8 mouse cellular contexts compared by ENCODE assay signal in the genomic region with DNA sequence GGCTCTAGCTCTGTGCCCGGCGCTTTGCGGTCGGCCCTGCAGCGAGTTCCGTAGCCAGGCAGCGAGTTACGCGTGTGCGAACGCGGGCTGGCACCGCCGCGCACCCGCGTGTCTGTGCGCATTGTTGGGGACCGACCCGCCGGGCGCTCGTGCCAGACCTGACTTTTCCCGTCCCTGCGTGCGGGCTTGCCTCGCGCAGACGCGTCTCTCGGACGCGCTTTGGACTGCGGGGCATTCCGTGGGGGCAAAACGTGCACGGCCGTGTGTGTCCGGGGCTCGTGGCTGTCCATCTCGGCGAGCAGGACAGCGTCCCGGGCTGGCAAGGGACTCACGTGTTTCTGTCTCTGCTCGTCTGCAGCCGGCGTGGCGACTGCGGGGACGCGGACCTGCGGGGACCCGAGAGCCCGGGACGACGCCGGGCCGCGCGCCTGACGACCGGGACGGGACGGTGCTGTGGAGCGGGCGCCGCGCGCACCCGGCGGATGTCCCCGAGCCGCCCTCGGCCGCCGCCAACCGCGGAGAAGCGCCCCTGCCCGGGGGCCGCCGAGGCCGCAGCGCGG. TPM values are rescaled to one million over a fixed set of nuclear protein-coding genes. Genes with fewer than 3 reads are reported as not detected.
DNase-seq lines count a peak whose midpoint lies in the region; ATAC-seq lines count a peak whose summit lies in the region.

No protein-coding gene starts in this region.

- intact Hi-C loops in heart, postnatal 25 days (cut with DNase I), result loop anchor here (2.0 to 5.0 kb wide), 3 partner anchors 87 to 337 kb away; no protein-coding TSS in a partner anchor

- peak overlapping the region; percentile 91 for H3K4me3 ChIP-seq in forebrain, embryonic 11.5 days (ENCODE audit: low read depth, low read length)
- peak overlapping the region; percentile 65 for H3K4me3 ChIP-seq in midbrain, embryonic 13.5 days (replicated peaks)
- peak overlapping the region; percentile 94 for H3K4me3 ChIP-seq in stomach, embryonic 16.5 days (replicated peaks; ENCODE audit: low read length)

- under 1% methylated on average over 60 of the region's 86 CpGs for WGBS in forebrain, embryonic 11.5 days
- WGBS in midbrain, embryonic 13.5 days, result under 1% methylated on average over 83 of the region's 86 CpGs
- WGBS in stomach, embryonic 16.5 days, result under 1% methylated on average over 80 of the region's 86 CpGs

- peak; percentile 27 to 62 for DNase-seq in frontal cortex, postnatal 10 days (ENCODE audit: low spot score in 2 of 2)
- DNase-seq in frontal cortex, postnatal 36 days (ENCODE audit: low spot score in 2 of 2), result no peak
- DNase-seq in adrenal gland, adult 8-10 months, result peak; percentile 33
- DNase-seq in forebrain, embryonic 11.5 days (ENCODE audit: low spot score), result peak; percentile 78
- DNase-seq in heart, postnatal 25 days (ENCODE audit: low spot score), result peak; percentile 37
- peak; percentile 31 to 60 for DNase-seq in layer of hippocampus, postnatal 25 days (ENCODE audit: extremely low spot score in 1 of 2, low spot score in 1 of 2)

- H3K4me1 ChIP-seq in forebrain, embryonic 11.5 days (replicated peaks; ENCODE audit: control insufficient read depth, insufficient read depth, low read length), result peaks cover 9% of the 10 kb centered on the region; the same call in 1 of the 2 replicates
- H3K4me1 ChIP-seq in midbrain, embryonic 13.5 days (replicated peaks), result peaks cover 40% of the 10 kb centered on the region
- peaks cover 33% of the 10 kb centered on the region for H3K4me1 ChIP-seq in stomach, embryonic 16.5 days (ENCODE audit: control insufficient read depth, insufficient read depth, low read length)

- H3K9ac ChIP-seq in forebrain, embryonic 11.5 days (ENCODE audit: low read length), result peak overlapping the region; percentile 89
- H3K9ac ChIP-seq in midbrain, embryonic 13.5 days (replicated peaks), result peak overlapping the region; percentile 79
- peak overlapping the region; percentile 97 for H3K9ac ChIP-seq in stomach, embryonic 16.5 days (ENCODE audit: low read length)

- no peaks in the 10 kb centered on the region for H3K27me3 ChIP-seq in forebrain, embryonic 11.5 days (ENCODE audit: control insufficient read depth, insufficient read depth, low read length)
- peaks cover 45% of the 10 kb centered on the region for H3K27me3 ChIP-seq in midbrain, embryonic 13.5 days
- no peaks in the 10 kb centered on the region for H3K27me3 ChIP-seq in stomach, embryonic 16.5 days (ENCODE audit: control insufficient read depth, insufficient read depth, low read length)

- peak; percentile 61 for ATAC-seq in forebrain, embryonic 11.5 days (replicated peaks; ENCODE audit: low FRiP score)
- ATAC-seq in midbrain, embryonic 13.5 days, result peak; percentile 83
- peak; percentile 69 for ATAC-seq in stomach, embryonic 16.5 days (ENCODE audit: insufficient read depth, low FRiP score)

- H3K36me3 ChIP-seq in forebrain, embryonic 11.5 days (ENCODE audit: control insufficient read depth, insufficient read depth, low read length), result no peaks in the 10 kb centered on the region; the same call in 1 of the 2 replicates
- H3K36me3 ChIP-seq in midbrain, embryonic 13.5 days, result peaks cover 17% of the 10 kb centered on the region
- peaks cover 10% of the 10 kb centered on the region for H3K36me3 ChIP-seq in stomach, embryonic 16.5 days (ENCODE audit: control insufficient read depth, insufficient read depth, low read length)

- no peaks in the 10 kb centered on the region for H3K9me3 ChIP-seq in forebrain, embryonic 11.5 days (ENCODE audit: control insufficient read depth, low read length)
- H3K9me3 ChIP-seq in midbrain, embryonic 13.5 days, result no peaks in the 10 kb centered on the region
- no peaks in the 10 kb centered on the region for H3K9me3 ChIP-seq in stomach, embryonic 16.5 days (replicated peaks; ENCODE audit: control insufficient read depth, low read length)

- peak overlapping the region; percentile 87 for H3K27ac ChIP-seq in forebrain, embryonic 11.5 days (ENCODE audit: low read depth, low read length)
- peak overlapping the region; percentile 90 for H3K27ac ChIP-seq in midbrain, embryonic 13.5 days
- peak overlapping the region; percentile 96 for H3K27ac ChIP-seq in stomach, embryonic 16.5 days (ENCODE audit: low read length)

- peak overlapping the region; percentile 88 for H3K4me2 ChIP-seq in forebrain, embryonic 11.5 days (ENCODE audit: low read depth, low read length, severe bottlenecking)
- H3K4me2 ChIP-seq in midbrain, embryonic 13.5 days (replicated peaks), result peak overlapping the region; percentile 85
- peak overlapping the region; percentile 74 for H3K4me2 ChIP-seq in stomach, embryonic 16.5 days (ENCODE audit: low read depth, low read length)

RNA-seq across cellular contexts. Expression of a gene that starts 0.5 kb away (rescaled TPM):
- 10 to 100 TPM; 22.4 to 42.8 (median 34.7) TPM for total RNA-seq in adrenal gland, adult 8-10 months (2022)
- 20.9 and 24.4 TPM in 2 replicates for polyA plus RNA-seq in forebrain, embryonic 11.5 days (2014; fragmentation: Nextera tagmentation; extraction: Ambion mirVana)
- total RNA-seq in heart, postnatal 25 days (2021), result 10 to 100 TPM; 22.6 to 22.8 TPM
- 10 to 100 TPM; 14.0 to 14.2 TPM for total RNA-seq in layer of hippocampus, postnatal 25 days (2021)
- 5.8 and 7.3 TPM in 2 replicates for polyA plus RNA-seq in midbrain, embryonic 13.5 days (2015; fragmentation: Nextera tagmentation; extraction: Ambion mirVana)
- 12.8 and 13.5 TPM in 2 replicates for polyA plus RNA-seq in stomach, embryonic 16.5 days (2015; fragmentation: Nextera tagmentation; extraction: Ambion mirVana)

Comparison
In these comparisons a context has a peak if more than half of its experiments do, and no peak if none do; other contexts are left out.
1. DNase-seq: peak in frontal cortex, postnatal 10 days (2 of 2), adrenal gland, adult 8-10 months (single experiment), forebrain, embryonic 11.5 days (single experiment), heart, postnatal 25 days (single experiment) and layer of hippocampus, postnatal 25 days (2 of 2); none in frontal cortex, postnatal 36 days (0 of 2).
2. Peak in every context shown above with its lines, with median percentiles within 50 percentile points of each other: ATAC-seq, H3K27ac ChIP-seq, H3K4me2 ChIP-seq, H3K4me3 ChIP-seq and H3K9ac ChIP-seq.